In the genomic region with DNA sequence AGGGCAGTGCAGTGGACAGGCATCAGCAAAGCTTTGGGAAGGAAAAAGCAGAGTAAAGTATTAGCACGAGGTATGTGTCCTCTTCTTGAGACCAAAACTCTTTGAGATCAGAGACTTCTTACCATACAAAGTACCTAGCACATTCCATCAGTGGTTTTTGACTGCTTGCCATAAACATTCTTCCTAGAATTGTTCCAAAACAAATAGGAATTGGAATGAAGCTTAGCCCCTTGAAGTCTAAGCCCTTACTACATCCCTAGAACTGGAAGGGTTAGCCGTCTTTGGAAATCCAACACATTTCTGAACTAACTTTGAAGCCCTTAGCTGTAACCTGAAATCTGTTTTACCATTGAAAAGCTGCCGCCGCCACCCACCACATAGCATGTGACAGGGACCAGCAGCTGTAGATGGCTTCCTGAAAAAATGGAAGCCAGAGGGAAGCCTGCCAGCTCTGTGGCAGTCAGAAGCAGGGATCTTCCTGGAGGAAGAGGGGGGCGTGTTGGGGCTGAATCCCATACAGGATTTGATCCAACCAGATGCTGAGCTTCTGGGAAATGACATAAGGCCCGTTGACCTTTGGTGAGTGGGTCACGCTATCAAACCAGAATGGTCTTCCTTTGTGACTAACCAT, we compare ENCODE assay signal across 8 mouse cellular contexts. TPM values are rescaled to one million over a fixed set of nuclear protein-coding genes. Genes with fewer than 3 reads are reported as not detected.
DNase-seq lines count a peak whose midpoint lies in the region; ATAC-seq and TF ChIP-seq lines count a peak whose summit lies in the region.

No protein-coding gene starts in this region.

- DNase-seq in adrenal gland, adult (ENCODE audit: inconsistent age in 2 of 2, low spot score in 1 of 2), result peak; percentile 44 to 57
- DNase-seq in adrenal gland, postnatal 4 days (ENCODE audit: low spot score in 2 of 2), result no peak
- DNase-seq in kidney, adult 8-10 months, result peak; percentile 52 to 58
- DNase-seq in lung, embryonic 14.5 days, result peak; percentile 59
- DNase-seq in spleen, postnatal 36 days (ENCODE audit: low spot score in 2 of 2), result no peak
- no peak for DNase-seq in spleen, postnatal 14 days (ENCODE audit: low spot score in 2 of 2)
- no peak for DNase-seq in B cell, adult 2 months

- no peaks in the 10 kb centered on the region for H3K9me3 ChIP-seq in lung, embryonic 14.5 days (ENCODE audit: low read depth, low read length)

- H3K4me3 ChIP-seq in brown adipose tissue, adult 24 weeks (ENCODE audit: insufficient read depth, low read depth, low read length), result 0 out of 2 replicates have a peak overlapping the region, but pooled peaks have one; percentile 18
- no peak overlapping the region for H3K4me3 ChIP-seq in lung, embryonic 14.5 days (ENCODE audit: low read depth, low read length)

- ATAC-seq in lung, embryonic 14.5 days (ENCODE audit: insufficient read depth), result peak; percentile 66; the same call in 1 of the 2 replicates

- H3K4me2 ChIP-seq in lung, embryonic 14.5 days, result no peak overlapping the region

- TF ChIP-seq CTCF in lung, embryonic 14.5 days (IDR thresholded peaks at IDR 0.05; ENCODE audit: low read depth), result no peak

- peak overlapping the region; percentile 100 for H3K27ac ChIP-seq in brown adipose tissue, adult 24 weeks (replicated peaks; ENCODE audit: low read depth, low read length)
- peak overlapping the region; percentile 36; the same call in 1 of the 2 replicates for H3K27ac ChIP-seq in lung, embryonic 14.5 days (ENCODE audit: low read depth)

- no peaks in the 10 kb centered on the region for H3K27me3 ChIP-seq in lung, embryonic 14.5 days (ENCODE audit: insufficient read depth, low read length)

- H3K9ac ChIP-seq in lung, embryonic 14.5 days, result no peak overlapping the region

- peaks cover 19% of the 10 kb centered on the region for H3K36me3 ChIP-seq in lung, embryonic 14.5 days (ENCODE audit: insufficient read depth)

- peaks cover 13% of the 10 kb centered on the region for H3K4me1 ChIP-seq in brown adipose tissue, adult 24 weeks (ENCODE audit: control insufficient read depth, insufficient read depth, insufficient read length, low read length)
- H3K4me1 ChIP-seq in lung, embryonic 14.5 days (ENCODE audit: insufficient read depth), result no peaks in the 10 kb centered on the region

- 72% methylated on average over 7 of the region's 7 CpGs for WGBS in lung, embryonic 14.5 days

RNA-seq across cellular contexts. Expression of a gene that starts 34.5 kb away (rescaled TPM):
- total RNA-seq in adrenal gland, postnatal 4 days (2021), result 10 to 100 TPM; 26.6 to 27.6 TPM
- polyA plus RNA-seq in brown adipose tissue, adult 24 weeks (2012; ENCODE audit: insufficient read depth, insufficient read length, missing spikeins), result 11.2 and 11.5 TPM in 2 replicates
- polyA plus RNA-seq in lung, embryonic 14.5 days (2014; fragmentation: Nextera tagmentation; extraction: Ambion mirVana), result 19.1 and 20.5 TPM in 2 replicates

RNA-seq across cellular contexts. Expression of a gene that starts 34.6 kb away (rescaled TPM):
- 100 to 1,000 TPM; 262 to 270 TPM for total RNA-seq in adrenal gland, postnatal 4 days (2021)
- 464 and 474 TPM in 2 replicates for polyA plus RNA-seq in brown adipose tissue, adult 24 weeks (2012; ENCODE audit: insufficient read depth, insufficient read length, missing spikeins)
- polyA plus RNA-seq in lung, embryonic 14.5 days (2014; fragmentation: Nextera tagmentation; extraction: Ambion mirVana), result 272 and 281 TPM in 2 replicates

RNA-seq across cellular contexts. Expression of a gene that starts 35.4 kb away (rescaled TPM):
- total RNA-seq in adrenal gland, postnatal 4 days (2021), result 10 to 100 TPM; 34.7 to 39.1 TPM
- polyA plus RNA-seq in brown adipose tissue, adult 24 weeks (2012; ENCODE audit: insufficient read depth, insufficient read length, missing spikeins), result 15.2 and 18.4 TPM in 2 replicates
- polyA plus RNA-seq in lung, embryonic 14.5 days (2014; fragmentation: Nextera tagmentation; extraction: Ambion mirVana), result 29.3 and 36.5 TPM in 2 replicates

Comparison
In these comparisons a context has a peak if more than half of its experiments do, and no peak if none do; other contexts are left out.
1. DNase-seq: peak in adrenal gland, adult (2 of 2), kidney, adult 8-10 months (2 of 2) and lung, embryonic 14.5 days (single experiment); none in adrenal gland, postnatal 4 days (0 of 2), spleen, postnatal 36 days (0 of 2), spleen, postnatal 14 days (0 of 2) and B cell, adult 2 months (0 of 2).